In genomic region chr5:96161578-96162398, GRCm38 (mm10) we compare ENCODE assay signal across 8 mouse cellular contexts. TPM values are rescaled to one million over a fixed set of nuclear protein-coding genes. Genes with fewer than 3 reads are reported as not detected.
DNase-seq lines count a peak whose midpoint lies in the region; ATAC-seq and TF ChIP-seq lines count a peak whose summit lies in the region.

No protein-coding gene starts in this region.

- H3K4me3 ChIP-seq in intestine, postnatal 0 days (ENCODE audit: low read depth, low read length) = peak overlapping the region; percentile 99

- under 1% methylated on average over 68 of the region's 114 CpGs for WGBS in intestine, postnatal 0 days

- intact Hi-C loops in left cerebral cortex, postnatal 36 days (cut with DNase I) = loop anchor here (2.0 kb wide), 1 partner anchor 49 kb away; no protein-coding TSS in a partner anchor

- DNase-seq in adrenal gland, adult 18-20 months (ENCODE audit: low spot score in 2 of 2) = peak; percentile 57 to 63
- peak; percentile 66 for DNase-seq in embryo, embryonic 9.5 days (ENCODE audit: extremely low spot score)
- DNase-seq in left cerebral cortex, postnatal 36 days (ENCODE audit: low spot score in 2 of 2) = peak; percentile 74 to 75
- peak; percentile 71 for DNase-seq in right cerebral cortex, postnatal 4 days
- peak; percentile 60 for DNase-seq in yolk sac, embryonic 10.5 days (ENCODE audit: low spot score)

- ATAC-seq in granulocyte monocyte progenitor cell, adult 5-6 weeks (replicated peaks; ENCODE audit: poor library complexity, severe bottlenecking) = peak; percentile 5
- peak; percentile 55 for ATAC-seq in intestine, postnatal 0 days
- peak; percentile 17 for ATAC-seq in megakaryocyte-erythroid progenitor cell, adult 5-6 weeks (replicated peaks; ENCODE audit: low FRiP score, low TSS enrichment, poor library complexity, severe bottlenecking)

- H3K36me3 ChIP-seq in intestine, postnatal 0 days (ENCODE audit: control insufficient read depth, insufficient read depth) = no peaks in the 10 kb centered on the region

- peak overlapping the region; percentile 87 for H3K4me2 ChIP-seq in intestine, postnatal 0 days (replicated peaks; ENCODE audit: low read depth)

- 0 out of 2 replicates have a peak, but pooled peaks cover 4% of the 10 kb centered on the region for H3K4me1 ChIP-seq in intestine, postnatal 0 days (replicated peaks; ENCODE audit: control insufficient read depth, insufficient read depth, low read length)

- peak overlapping the region; percentile 100 for H3K27ac ChIP-seq in intestine, postnatal 0 days (ENCODE audit: low read depth, low read length)

- peak overlapping the region; percentile 99 for H3K9ac ChIP-seq in intestine, postnatal 0 days (ENCODE audit: low read depth, low read length)

- no peak for TF ChIP-seq CTCF in intestine, postnatal 0 days (IDR thresholded peaks at IDR 0.05; ENCODE audit: low read depth)

- no peaks in the 10 kb centered on the region for H3K9me3 ChIP-seq in intestine, postnatal 0 days (ENCODE audit: control insufficient read depth)

- no peaks in the 10 kb centered on the region for H3K27me3 ChIP-seq in intestine, postnatal 0 days (replicated peaks; ENCODE audit: control insufficient read depth, insufficient read depth, low read length)

RNA-seq across cellular contexts. Expression of gene Cnot6l, which starts 2.2 kb away (rescaled TPM):
- 10 to 100 TPM; 48.7 to 84.9 TPM for total RNA-seq in adrenal gland, adult 18-20 months (2021)
- 77.2 and 102 TPM in 2 replicates for total RNA-seq in granulocyte monocyte progenitor cell, adult 5-6 weeks (2014; fragmentation: Nextera tagmentation)
- total RNA-seq in granulocyte monocyte progenitor cell, adult 5-6 weeks (2017) = 60.2 and 77.5 TPM in 2 replicates
- 17.0 and 18.3 TPM in 2 replicates for polyA plus RNA-seq in intestine, postnatal 0 days (2015; fragmentation: Nextera tagmentation; extraction: Ambion mirVana)
- 10 to 100 TPM; 59.9 to 86.1 TPM for total RNA-seq in left cerebral cortex, postnatal 36 days (2021)
- total RNA-seq in megakaryocyte-erythroid progenitor cell, adult 5-6 weeks (2014; fragmentation: Nextera tagmentation) = 53.5 and 58.6 TPM in 2 replicates
- 37.7 and 59.4 TPM in 2 replicates for total RNA-seq in megakaryocyte-erythroid progenitor cell, adult 5-6 weeks (2017)

RNA-seq across cellular contexts. Expression of gene Mrpl1, which starts 47.5 kb away (rescaled TPM):
- 10 to 100 TPM; 19.6 to 20.2 TPM for total RNA-seq in adrenal gland, adult 18-20 months (2021)
- total RNA-seq in granulocyte monocyte progenitor cell, adult 5-6 weeks (2014; fragmentation: Nextera tagmentation) = 22.2 and 22.6 TPM in 2 replicates
- total RNA-seq in granulocyte monocyte progenitor cell, adult 5-6 weeks (2017) = 51.1 and 57.3 TPM in 2 replicates
- 16.4 and 17.3 TPM in 2 replicates for polyA plus RNA-seq in intestine, postnatal 0 days (2015; fragmentation: Nextera tagmentation; extraction: Ambion mirVana)
- 10 to 100 TPM; 11.5 to 16.1 TPM for total RNA-seq in left cerebral cortex, postnatal 36 days (2021)
- 18.0 and 21.7 TPM in 2 replicates for total RNA-seq in megakaryocyte-erythroid progenitor cell, adult 5-6 weeks (2014; fragmentation: Nextera tagmentation)
- 40.4 and 61.1 TPM in 2 replicates for total RNA-seq in megakaryocyte-erythroid progenitor cell, adult 5-6 weeks (2017)

Comparison
In these comparisons a context has a peak if more than half of its experiments do, and no peak if none do; other contexts are left out.
1. Peak in every context shown above with its lines: DNase-seq, ATAC-seq, H3K4me3 ChIP-seq and H3K27ac ChIP-seq.
2. ATAC-seq: peak in every context shown above with its lines; median percentile 55 in intestine, postnatal 0 days; 17 in megakaryocyte-erythroid progenitor cell, adult 5-6 weeks; 5 in granulocyte monocyte progenitor cell, adult 5-6 weeks.